Mouse (Mus musculus): Measurements from ENCODE around the gene Ltbr.
"Not testable (repeated sequence)": the region's sequence is repeated elsewhere in the genome, so short reads cannot be mapped to it uniquely, and the experiment has no call there.

The Ltbr gene

GRCm38 (mm10) chr6:125312171-125312570 is 1.5 kb downstream of the Ltbr start:
- DNase-seq (ENCODE audit: low spot score in 2 of 2): no peak

GRCm38 (mm10) chr6:125309406-125309805 is 4.3 kb downstream of the Ltbr start:
- no peak for DNase-seq (ENCODE audit: low spot score in 2 of 2)

GRCm38 (mm10) chr6:125308921-125309320 is 4.8 kb downstream of the Ltbr start:
- DNase-seq (ENCODE audit: low spot score in 2 of 2): no peak

- DNase-seq (ENCODE audit: low spot score in 2 of 2): no peak
Measured at GRCm38 (mm10) chr6:125307091-125307490, 6.6 kb downstream of the Ltbr start.

- no peak for DNase-seq (ENCODE audit: low spot score in 2 of 2)
Measured at GRCm38 (mm10) chr6:125305465-125305864, 8.2 kb downstream of the Ltbr start.

GRCm38 (mm10) chr6:125304408-125304807 is 9.3 kb downstream of the Ltbr start:
- not testable (repeated sequence) for DNase-seq (ENCODE audit: low spot score in 2 of 2)

- DNase-seq (ENCODE audit: low spot score in 2 of 2): no peak
Measured at GRCm38 (mm10) chr6:125303242-125303641, 10.4 kb downstream of the Ltbr start.

- no peak for DNase-seq (ENCODE audit: low spot score in 2 of 2)
Measured at GRCm38 (mm10) chr6:125302231-125302982, 11.3 kb downstream of the Ltbr start.

- no peak for DNase-seq (ENCODE audit: low spot score in 2 of 2)
Measured at GRCm38 (mm10) chr6:125300982-125301381, 12.7 kb downstream of the Ltbr start.

GRCm38 (mm10) chr6:125297149-125297820 is 16.4 kb downstream of the Ltbr start:
- no peak for DNase-seq (ENCODE audit: low spot score in 2 of 2)

- no peak for DNase-seq (ENCODE audit: low spot score in 2 of 2)
Measured at GRCm38 (mm10) chr6:125294049-125294448, 19.6 kb downstream of the Ltbr start.

GRCm38 (mm10) chr6:125292256-125292655 is 21.4 kb downstream of the Ltbr start:
- DNase-seq (ENCODE audit: low spot score in 2 of 2): no peak

- DNase-seq (ENCODE audit: low spot score in 2 of 2): no peak
Measured at GRCm38 (mm10) chr6:125291329-125291728, 22.4 kb downstream of the Ltbr start.

GRCm38 (mm10) chr6:125288730-125289129 is 25.0 kb downstream of the Ltbr start:
- DNase-seq (ENCODE audit: low spot score in 2 of 2): no peak

GRCm38 (mm10) chr6:125286944-125287343 is 26.7 kb downstream of the Ltbr start:
- no peak for DNase-seq (ENCODE audit: low spot score in 2 of 2)

- no peak for DNase-seq (ENCODE audit: low spot score in 2 of 2)
Measured at GRCm38 (mm10) chr6:125285890-125286289, 27.8 kb downstream of the Ltbr start, which contains the start of gene Tuba3a. Gene Tuba3a (minus strand): TSS chr6:125286042.

GRCm38 (mm10) chr6:125284751-125285150 is 28.9 kb downstream of the Ltbr start:
- DNase-seq (ENCODE audit: low spot score in 2 of 2): no peak

- DNase-seq (ENCODE audit: low spot score in 2 of 2): no peak
Measured at GRCm38 (mm10) chr6:125284250-125284649, 29.4 kb downstream of the Ltbr start.

GRCm38 (mm10) chr6:125282721-125283120 is 31.0 kb downstream of the Ltbr start:
- not testable (repeated sequence) for DNase-seq (ENCODE audit: low spot score in 2 of 2)

- DNase-seq (ENCODE audit: low spot score in 2 of 2): no peak
Measured at GRCm38 (mm10) chr6:125279729-125280128, 34.0 kb downstream of the Ltbr start.

- DNase-seq (ENCODE audit: low spot score in 2 of 2): peak; percentile 42 to 59
Measured at GRCm38 (mm10) chr6:125274841-125275563, 38.7 kb downstream of the Ltbr start.

GRCm38 (mm10) chr6:125272228-125272785 is 41.4 kb downstream of the Ltbr start:
- no peak for DNase-seq (ENCODE audit: low spot score in 2 of 2)
